Mouse (Mus musculus): ENCODE measurements around the gene Zdhhc18.
"Not testable (repeated sequence)": the region's sequence is repeated elsewhere in the genome, so short reads cannot be mapped to it uniquely, and the experiment has no call there.

The Zdhhc18 gene

GRCm38 (mm10) chr4:133665118-133665517 lies 15.2 kb upstream of the Zdhhc18 start:
- DNase-seq (ENCODE audit: low read depth, low spot score): no peak

GRCm38 (mm10) chr4:133662945-133663344 lies 13.0 kb upstream of the Zdhhc18 start:
- DNase-seq (ENCODE audit: low read depth, low spot score): no peak

- DNase-seq (ENCODE audit: low read depth, low spot score): no peak
These were observed 12.5 kb upstream of the Zdhhc18 start for GRCm38 (mm10) chr4:133662421-133662820.

- no peak for DNase-seq (ENCODE audit: low read depth, low spot score)
These were observed 10.5 kb upstream of the Zdhhc18 start for GRCm38 (mm10) chr4:133660193-133661155.

- DNase-seq (ENCODE audit: low read depth, low spot score): no peak
These were observed 9.7 kb upstream of the Zdhhc18 start for GRCm38 (mm10) chr4:133659497-133660192.

GRCm38 (mm10) chr4:133658729-133659128 lies 8.8 kb upstream of the Zdhhc18 start:
- DNase-seq (ENCODE audit: low read depth, low spot score): no peak

- no peak for DNase-seq (ENCODE audit: low read depth, low spot score)
These were observed 8.0 kb upstream of the Zdhhc18 start for GRCm38 (mm10) chr4:133657829-133658458.

- DNase-seq (ENCODE audit: low read depth, low spot score): no peak
These were observed 7.0 kb upstream of the Zdhhc18 start for GRCm38 (mm10) chr4:133656997-133657396.

GRCm38 (mm10) chr4:133656294-133656693 lies 6.3 kb upstream of the Zdhhc18 start:
- no peak for DNase-seq (ENCODE audit: low read depth, low spot score)

GRCm38 (mm10) chr4:133654070-133654469 lies 4.1 kb upstream of the Zdhhc18 start:
- DNase-seq (ENCODE audit: low read depth, low spot score): not testable (repeated sequence)

GRCm38 (mm10) chr4:133652746-133653145 lies 2.8 kb upstream of the Zdhhc18 start:
- DNase-seq (ENCODE audit: low read depth, low spot score): no peak

GRCm38 (mm10) chr4:133651986-133652385 lies 2.0 kb upstream of the Zdhhc18 start:
- DNase-seq (ENCODE audit: low read depth, low spot score): no peak

GRCm38 (mm10) chr4:133651445-133651844 lies 1.5 kb upstream of the Zdhhc18 start:
- DNase-seq (ENCODE audit: low read depth, low spot score): no peak

- DNase-seq (ENCODE audit: low read depth, low spot score): not testable (repeated sequence)
These were observed 490 bp downstream of the Zdhhc18 start for GRCm38 (mm10) chr4:133649464-133649863.

GRCm38 (mm10) chr4:133645680-133646079 lies 4.3 kb downstream of the Zdhhc18 start:
- no peak for DNase-seq (ENCODE audit: low read depth, low spot score)

GRCm38 (mm10) chr4:133645195-133645594 lies 4.8 kb downstream of the Zdhhc18 start:
- no peak for DNase-seq (ENCODE audit: low read depth, low spot score)

- no peak for DNase-seq (ENCODE audit: low read depth, low spot score)
These were observed 15.9 kb downstream of the Zdhhc18 start for GRCm38 (mm10) chr4:133634043-133634410.

GRCm38 (mm10) chr4:133633332-133634042 lies 16.5 kb downstream of the Zdhhc18 start:
- DNase-seq (ENCODE audit: low read depth, low spot score): peak; percentile 72

- DNase-seq (ENCODE audit: low read depth, low spot score): no peak
These were observed 17.2 kb downstream of the Zdhhc18 start for GRCm38 (mm10) chr4:133632483-133633327.

GRCm38 (mm10) chr4:133631769-133632411 lies 18.1 kb downstream of the Zdhhc18 start:
- DNase-seq (ENCODE audit: low read depth, low spot score): no peak
